In genomic region chr11:54539031-54539430, GRCm38 (mm10) we compare ENCODE assay signal across 25 mouse cellular contexts.
"Had no signal": no experiment of that assay in that cellular context is flagged by ENCODE, and none has a peak within 500 bp of the region (broad histone marks: within the 10 kb centered on the region; RNA-seq: fewer than 3 reads in every experiment).

No protein-coding gene starts in this region.

- DNase-seq: cerebellum, adult 2 months; cerebellum, adult 8-10 months; cerebellum, adult 9-10 months; cerebellum, adult 9-11 months; cerebellum, postnatal 10 days; cerebellum, postnatal 14 days; cerebellum, postnatal 25 days; cerebellum, postnatal 36 days; embryo, embryonic 11 days; forebrain, postnatal 0 days; gastrocnemius, adult 2 months; gastrocnemius, postnatal 10 days; gastrocnemius, postnatal 25 days; gastrocnemius, postnatal 36 days; heart, adult 18-20 months; heart, adult 2 months had no signal

- H3K4me1 ChIP-seq: embryonic facial prominence, embryonic 15.5 days; heart, embryonic 10.5 days had no signal

- H3K4me3 ChIP-seq: embryonic facial prominence, embryonic 10.5 days; embryonic facial prominence, embryonic 12.5 days; embryonic facial prominence, embryonic 13.5 days; embryonic facial prominence, embryonic 15.5 days; erythroblast, embryonic 14.5 days; forebrain, embryonic 10.5 days; forebrain, embryonic 13.5 days; forebrain, embryonic 15.5 days; gastrocnemius, adult 2 months; heart, adult 2 months; heart, embryonic 10.5 days had no signal

- H3K27me3 ChIP-seq: embryonic facial prominence, embryonic 12.5 days; embryonic facial prominence, embryonic 13.5 days; embryonic facial prominence, embryonic 15.5 days; forebrain, embryonic 13.5 days; forebrain, embryonic 15.5 days had no signal

- H3K9me3 ChIP-seq: embryonic facial prominence, embryonic 10.5 days; embryonic facial prominence, embryonic 12.5 days; embryonic facial prominence, embryonic 13.5 days; embryonic facial prominence, embryonic 15.5 days; forebrain, embryonic 10.5 days; forebrain, embryonic 13.5 days; forebrain, embryonic 15.5 days; heart, embryonic 10.5 days had no signal

- H3K36me3 ChIP-seq: embryonic facial prominence, embryonic 10.5 days; embryonic facial prominence, embryonic 12.5 days; embryonic facial prominence, embryonic 13.5 days; embryonic facial prominence, embryonic 15.5 days; forebrain, embryonic 10.5 days; forebrain, embryonic 15.5 days; heart, embryonic 10.5 days had no signal

- H3K4me2 ChIP-seq: embryonic facial prominence, embryonic 12.5 days; embryonic facial prominence, embryonic 13.5 days; embryonic facial prominence, embryonic 15.5 days; forebrain, embryonic 13.5 days; forebrain, embryonic 15.5 days had no signal

- H3K27ac ChIP-seq: embryonic facial prominence, embryonic 10.5 days; embryonic facial prominence, embryonic 12.5 days; embryonic facial prominence, embryonic 13.5 days; embryonic facial prominence, embryonic 15.5 days; forebrain, embryonic 10.5 days; gastrocnemius, adult 2 months; heart, adult 2 months; heart, embryonic 10.5 days had no signal

- H3K9ac ChIP-seq: embryonic facial prominence, embryonic 12.5 days; embryonic facial prominence, embryonic 13.5 days; embryonic facial prominence, embryonic 15.5 days; forebrain, embryonic 13.5 days; forebrain, embryonic 15.5 days; forebrain, postnatal 0 days had no signal

- ATAC-seq: forebrain, postnatal 0 days had no signal
